Mouse (Mus musculus): Measurements from ENCODE around the gene Lrrc10b. TPM values are rescaled to one million over a fixed set of nuclear protein-coding genes. Genes with fewer than 3 reads are reported as not detected.
A peak's percentile ranks its signal among the peaks of the same experiment; 100 is the strongest.

Gene Lrrc10b
- polyA plus RNA-seq, 1 experiment from 2014 or later: 0.06 TPM

DNA sequence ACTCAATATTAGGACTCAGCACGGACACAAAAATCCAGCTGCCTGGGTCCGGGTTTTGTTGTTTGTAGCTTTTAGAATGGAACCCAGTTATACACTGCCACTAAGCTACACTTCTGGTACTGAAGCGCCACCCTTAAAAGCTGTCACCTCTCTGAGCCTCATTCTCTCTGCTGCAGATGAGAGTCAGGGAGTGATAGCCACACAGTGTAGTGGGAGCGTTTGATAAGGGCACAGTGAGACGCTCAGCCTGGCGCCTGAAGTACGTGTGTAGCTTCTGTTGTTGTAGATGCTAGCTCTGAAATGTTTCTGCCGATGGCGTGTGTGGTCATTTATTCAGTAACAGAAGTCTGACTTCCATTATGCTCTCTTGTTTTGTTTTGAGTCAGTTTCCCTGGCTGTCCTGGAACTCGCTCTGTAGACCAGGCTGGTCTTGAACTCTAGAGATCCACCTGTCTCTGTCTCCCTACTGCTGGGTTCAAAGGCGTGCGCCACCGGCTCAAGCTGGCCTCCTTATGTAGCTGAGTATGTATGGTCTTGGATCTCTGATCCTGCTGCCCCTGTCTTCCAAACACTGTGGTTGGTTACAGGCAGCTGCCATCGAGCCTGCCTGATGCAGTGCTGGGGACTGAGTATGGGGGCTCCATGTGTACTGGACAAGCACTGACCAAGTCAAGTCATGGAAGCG, 12.4 kb downstream of the Lrrc10b start:
- H3K4me2 ChIP-seq: peak overlapping the region; percentile 43
- ATAC-seq (ENCODE audit: low read depth) (peak; percentile 98), DNase-seq (peak; percentile 65)
- peaks cover 33% of the 10 kb centered on the region for H3K4me1 ChIP-seq (replicated peaks)
- peak overlapping the region; percentile 33; the same call in 1 of the 2 replicates for H3K9ac ChIP-seq
- peak overlapping the region; percentile 80 for H3K27ac ChIP-seq
- H3K4me3 ChIP-seq (replicated peaks): no peak overlapping the region
- no peaks in the 10 kb centered on the region for H3K9me3 ChIP-seq (replicated peaks)
- WGBS (ENCODE audit: insufficient replicate concordance): 46% methylated on average over 15 of the region's 15 CpGs
- 0 out of 2 replicates have a peak, but pooled peaks cover 4% of the 10 kb centered on the region for H3K27me3 ChIP-seq
- H3K36me3 ChIP-seq: no peaks in the 10 kb centered on the region

DNA sequence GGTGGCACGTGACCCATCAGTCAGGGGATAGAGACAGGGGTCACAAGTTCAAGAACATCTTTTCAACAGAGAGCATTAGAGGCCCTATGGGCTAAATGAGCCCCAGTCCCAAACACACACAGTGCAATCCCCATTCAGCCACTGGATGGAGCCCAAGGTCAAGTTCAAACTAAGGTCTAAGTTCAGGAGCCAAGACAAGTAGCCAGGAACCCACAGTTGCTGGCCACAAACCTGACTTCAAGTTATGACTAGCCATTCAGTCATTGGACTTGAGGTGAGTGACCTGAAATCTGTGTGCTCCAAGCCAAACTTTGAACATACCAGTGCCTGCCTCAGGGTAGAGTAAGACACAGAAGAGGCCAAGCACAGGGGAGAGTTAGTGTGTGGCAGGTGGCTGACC, 19.8 kb downstream of the Lrrc10b start:
- no peak overlapping the region for H3K27ac ChIP-seq
- ATAC-seq (ENCODE audit: low read depth) (no peak), DNase-seq (no peak)
- H3K4me3 ChIP-seq (replicated peaks): no peak overlapping the region
- WGBS (ENCODE audit: insufficient replicate concordance): 26% methylated on average over 1 of the region's 1 CpGs
- H3K4me2 ChIP-seq: no peak overlapping the region
- H3K9ac ChIP-seq: no peak overlapping the region
- H3K27me3 ChIP-seq: peaks cover 7% of the 10 kb centered on the region; the same call in 1 of the 2 replicates
- H3K9me3 ChIP-seq (replicated peaks): no peaks in the 10 kb centered on the region
- no peaks in the 10 kb centered on the region for H3K36me3 ChIP-seq
- H3K4me1 ChIP-seq (replicated peaks): peaks cover 15% of the 10 kb centered on the region

DNA sequence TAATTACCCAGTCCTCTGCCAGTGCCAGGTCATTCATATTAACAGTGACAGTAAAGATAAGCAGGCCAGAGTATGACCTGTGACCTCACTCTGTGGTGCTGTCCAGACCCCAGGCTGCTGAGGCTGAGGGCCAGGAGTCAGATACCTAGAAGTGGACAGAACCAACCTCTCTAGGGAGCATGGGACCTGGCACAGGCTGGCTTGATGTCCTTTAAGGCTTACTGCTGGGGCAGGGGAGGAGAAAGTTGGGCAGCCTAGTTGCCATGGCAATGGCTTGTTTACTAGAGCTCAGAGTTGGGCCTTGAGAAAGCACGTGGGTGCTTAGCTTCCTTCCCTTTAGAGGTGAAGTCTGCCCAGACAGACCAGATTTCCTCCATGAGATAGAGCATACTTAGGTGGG, 20.5 kb downstream of the Lrrc10b start:
- ATAC-seq (ENCODE audit: low read depth) (no peak), DNase-seq (no peak)
- H3K27me3 ChIP-seq: peaks cover 11% of the 10 kb centered on the region; the same call in 1 of the 2 replicates
- no peak overlapping the region for H3K4me2 ChIP-seq
- no peak overlapping the region for H3K27ac ChIP-seq
- H3K4me3 ChIP-seq (replicated peaks): no peak overlapping the region
- H3K9me3 ChIP-seq (replicated peaks): no peaks in the 10 kb centered on the region
- WGBS (ENCODE audit: insufficient replicate concordance): 8% methylated on average over 1 of the region's 1 CpGs
- peaks cover 23% of the 10 kb centered on the region for H3K4me1 ChIP-seq (replicated peaks)
- H3K36me3 ChIP-seq: no peaks in the 10 kb centered on the region
- H3K9ac ChIP-seq: no peak overlapping the region

DNA sequence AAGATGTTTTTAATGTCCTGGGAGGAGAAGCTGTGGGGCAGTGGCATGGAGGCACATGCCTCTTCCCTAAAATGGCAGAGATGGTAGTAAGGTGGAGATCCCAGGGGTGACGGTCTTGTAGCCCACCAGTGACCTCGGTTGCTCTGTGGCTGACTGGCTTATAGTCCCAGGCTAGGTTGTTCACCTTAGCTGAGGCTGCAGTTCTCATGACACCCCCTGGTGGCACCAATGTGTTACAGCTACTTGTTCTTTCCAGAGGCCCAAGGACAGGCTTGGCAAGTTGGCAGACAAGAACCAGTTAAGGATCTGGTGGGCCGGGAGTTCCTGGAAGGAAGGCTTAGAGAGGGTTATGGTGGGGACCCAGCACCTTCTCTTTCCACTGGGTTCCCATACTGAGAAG, 21.4 kb downstream of the Lrrc10b start:
- Histone ChIP-seq H3K4me1 (replicated peaks) (peaks cover 31% of the 10 kb centered on the region), H3K4me2 (no peak overlapping the region), H3K9me3 (replicated peaks) (no peaks in the 10 kb centered on the region), H3K27me3 (peaks cover 11% of the 10 kb centered on the region; the same call in 1 of the 2 replicates), H3K36me3 (no peaks in the 10 kb centered on the region), H3K4me3 (replicated peaks) (no peak overlapping the region), H3K9ac (no peak overlapping the region), H3K27ac (no peak overlapping the region)
- DNase-seq (peak; percentile 48), ATAC-seq (ENCODE audit: low read depth) (no peak)
- WGBS (ENCODE audit: insufficient replicate concordance): 24% methylated on average over 3 of the region's 3 CpGs

DNA sequence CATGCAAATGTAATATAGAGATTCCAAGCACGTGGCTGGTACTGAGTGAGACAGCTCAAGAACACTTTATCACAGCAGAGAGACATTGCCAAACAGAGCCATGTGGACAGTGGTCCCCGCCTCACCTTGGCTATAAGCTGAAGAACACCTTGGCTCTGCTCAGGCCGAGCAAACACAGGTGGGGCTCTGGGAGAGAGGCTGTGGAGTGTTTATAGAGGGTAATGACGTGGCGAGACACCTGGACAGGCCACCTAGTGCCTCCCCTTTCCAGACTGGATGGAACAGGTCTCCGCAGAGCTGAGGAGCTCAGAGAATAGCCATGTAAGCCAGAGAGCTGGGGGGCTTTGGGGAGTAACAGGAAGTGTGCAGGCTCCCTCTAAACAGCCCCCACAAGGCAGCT, 22.3 kb downstream of the Lrrc10b start:
- Histone ChIP-seq H3K27ac (no peak overlapping the region), H3K4me1 (replicated peaks) (peaks cover 35% of the 10 kb centered on the region), H3K36me3 (no peaks in the 10 kb centered on the region), H3K27me3 (peaks cover 14% of the 10 kb centered on the region; the same call in 1 of the 2 replicates), H3K4me3 (replicated peaks) (no peak overlapping the region), H3K4me2 (no peak overlapping the region), H3K9me3 (replicated peaks) (no peaks in the 10 kb centered on the region), H3K9ac (no peak overlapping the region)
- DNase-seq (no peak), ATAC-seq (ENCODE audit: low read depth) (no peak)
- WGBS (ENCODE audit: insufficient replicate concordance): 57% methylated on average over 6 of the region's 6 CpGs

DNA sequence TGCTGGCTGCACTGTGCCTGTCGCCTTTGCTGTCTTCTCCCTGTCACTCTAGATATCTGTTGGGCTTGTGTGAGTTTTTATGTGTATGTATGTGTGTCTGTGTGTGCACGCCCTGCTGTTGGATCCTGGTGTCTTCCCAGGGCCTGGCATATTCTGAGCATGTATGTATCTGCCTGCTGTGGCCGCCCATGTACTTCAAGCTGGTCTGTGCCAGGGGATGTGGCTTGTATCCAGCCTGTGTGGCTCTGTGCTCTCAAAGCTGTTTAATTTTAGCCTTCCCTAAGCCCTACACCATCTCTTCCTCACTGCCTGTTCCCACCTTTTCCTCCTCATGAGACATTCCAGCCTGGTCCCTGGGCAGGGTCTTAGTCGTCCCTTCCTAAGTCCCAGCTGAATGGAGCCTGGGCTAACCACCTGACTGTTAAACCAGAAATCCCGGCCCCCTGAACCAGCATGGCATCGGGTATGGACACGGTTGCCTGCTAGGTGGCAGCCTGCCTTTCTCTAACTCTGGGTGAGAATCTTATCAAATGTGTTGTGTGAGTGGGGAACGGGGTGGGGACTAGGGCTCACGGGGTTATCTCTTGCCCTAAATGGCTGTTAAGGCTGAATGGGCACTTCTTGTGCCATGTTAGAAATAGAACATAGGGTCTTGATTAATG, 23.3 kb downstream of the Lrrc10b start:
- H3K4me1 ChIP-seq (replicated peaks): peaks cover 35% of the 10 kb centered on the region
- H3K4me3 ChIP-seq (replicated peaks): no peak overlapping the region
- H3K36me3 ChIP-seq: no peaks in the 10 kb centered on the region
- peaks cover 13% of the 10 kb centered on the region; the same call in 1 of the 2 replicates for H3K27me3 ChIP-seq
- H3K4me2 ChIP-seq: no peak overlapping the region
- H3K9me3 ChIP-seq (replicated peaks): no peaks in the 10 kb centered on the region
- ATAC-seq (ENCODE audit: low read depth): no peak
- H3K9ac ChIP-seq: no peak overlapping the region
- WGBS (ENCODE audit: insufficient replicate concordance): 43% methylated on average over 9 of the region's 9 CpGs
- no peak for DNase-seq
- H3K27ac ChIP-seq: no peak overlapping the region

DNA sequence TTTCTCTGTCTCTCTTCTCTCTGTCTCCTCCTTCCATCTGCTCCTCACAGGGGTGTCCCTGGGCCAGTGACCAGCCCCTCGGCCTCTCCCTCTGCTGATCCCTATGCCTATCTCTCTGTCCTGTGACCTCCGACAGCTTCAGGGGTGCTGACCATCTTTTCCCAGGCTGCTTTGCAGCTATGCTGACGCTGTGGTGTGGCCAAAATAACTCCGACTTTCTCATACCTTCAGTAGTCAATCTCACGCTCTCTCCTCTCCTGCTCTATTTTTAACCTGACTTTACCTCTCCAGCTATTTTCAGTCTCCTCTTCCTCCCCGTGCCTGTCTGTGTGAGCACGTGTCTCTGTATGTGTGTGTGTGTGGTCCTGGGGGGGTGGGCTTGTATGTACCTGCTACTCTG, 24.0 kb downstream of the Lrrc10b start:
- Histone ChIP-seq H3K27ac (no peak overlapping the region), H3K4me1 (replicated peaks) (peaks cover 35% of the 10 kb centered on the region), H3K9ac (no peak overlapping the region), H3K27me3 (peaks cover 10% of the 10 kb centered on the region; the same call in 1 of the 2 replicates), H3K36me3 (no peaks in the 10 kb centered on the region), H3K4me2 (no peak overlapping the region), H3K9me3 (replicated peaks) (no peaks in the 10 kb centered on the region), H3K4me3 (replicated peaks) (no peak overlapping the region)
- ATAC-seq (ENCODE audit: low read depth) (no peak), DNase-seq (no peak)
- 56% methylated on average over 7 of the region's 7 CpGs for WGBS (ENCODE audit: insufficient replicate concordance)

DNA sequence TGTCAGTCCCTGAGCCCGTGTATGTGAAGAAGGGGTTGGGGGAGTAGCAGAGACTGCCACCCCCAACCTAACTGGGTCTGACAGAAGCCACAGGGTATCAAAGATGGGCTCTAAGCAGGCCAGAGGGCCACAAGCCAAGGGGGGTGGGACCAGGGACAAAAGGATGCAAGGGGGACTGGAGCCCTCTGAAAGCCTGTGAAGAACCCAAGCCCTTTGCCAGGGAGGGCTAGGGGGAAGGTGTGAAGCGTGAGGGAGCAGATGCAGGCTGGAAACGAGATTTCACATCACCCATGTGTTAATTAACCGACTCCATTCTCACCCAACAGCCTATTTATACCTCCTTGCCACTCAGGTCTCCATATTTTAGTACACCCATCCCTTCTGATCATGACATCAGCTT, 25.4 kb downstream of the Lrrc10b start:
- H3K4me3 ChIP-seq (replicated peaks): no peak overlapping the region
- peaks cover 35% of the 10 kb centered on the region for H3K4me1 ChIP-seq (replicated peaks)
- 0 out of 2 replicates have a peak overlapping the region, but pooled peaks have one; percentile 31 for H3K9ac ChIP-seq
- no peak for DNase-seq
- H3K36me3 ChIP-seq: no peaks in the 10 kb centered on the region
- ATAC-seq (ENCODE audit: low read depth): 0 out of 2 replicates have a peak, but pooled peaks have one; percentile 5
- no peaks in the 10 kb centered on the region for H3K9me3 ChIP-seq (replicated peaks)
- peak overlapping the region; percentile 22; the same call in 1 of the 2 replicates for H3K4me2 ChIP-seq
- peak overlapping the region; percentile 29; the same call in 1 of the 2 replicates for H3K27ac ChIP-seq
- peaks cover 11% of the 10 kb centered on the region; the same call in 1 of the 2 replicates for H3K27me3 ChIP-seq
- 41% methylated on average over 4 of the region's 4 CpGs for WGBS (ENCODE audit: insufficient replicate concordance)

DNA sequence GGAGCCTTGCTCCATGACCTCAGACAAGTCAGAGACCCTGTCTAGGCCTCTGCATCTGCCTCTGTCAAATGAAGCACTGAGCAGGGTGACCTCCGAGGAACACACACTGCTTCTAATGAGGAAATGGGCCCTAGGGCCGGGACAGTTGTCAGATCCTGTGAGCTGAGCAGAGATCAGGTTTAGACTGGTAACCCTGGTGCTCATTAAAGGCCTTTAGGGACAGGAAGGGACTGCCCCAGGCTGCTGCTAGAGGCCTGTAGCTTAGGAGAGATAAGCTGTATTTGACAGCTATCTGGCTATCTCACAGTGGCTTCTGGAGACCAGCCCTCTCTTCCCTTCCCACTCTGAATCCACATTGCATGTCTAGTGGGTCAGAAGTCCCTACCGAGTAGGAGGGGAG, 25.9 kb downstream of the Lrrc10b start:
- DNase-seq (peak; percentile 27), ATAC-seq (ENCODE audit: low read depth) (peak; percentile 82)
- Histone ChIP-seq H3K4me2 (peak overlapping the region; percentile 22), H3K27me3 (peaks cover 15% of the 10 kb centered on the region), H3K4me3 (replicated peaks) (no peak overlapping the region), H3K9ac (peak overlapping the region; percentile 31; the same call in 1 of the 2 replicates), H3K4me1 (replicated peaks) (peaks cover 35% of the 10 kb centered on the region), H3K9me3 (replicated peaks) (no peaks in the 10 kb centered on the region), H3K27ac (0 out of 2 replicates have a peak overlapping the region, but pooled peaks have one; percentile 29), H3K36me3 (no peaks in the 10 kb centered on the region)
- 10% methylated on average over 3 of the region's 3 CpGs for WGBS (ENCODE audit: insufficient replicate concordance)

DNA sequence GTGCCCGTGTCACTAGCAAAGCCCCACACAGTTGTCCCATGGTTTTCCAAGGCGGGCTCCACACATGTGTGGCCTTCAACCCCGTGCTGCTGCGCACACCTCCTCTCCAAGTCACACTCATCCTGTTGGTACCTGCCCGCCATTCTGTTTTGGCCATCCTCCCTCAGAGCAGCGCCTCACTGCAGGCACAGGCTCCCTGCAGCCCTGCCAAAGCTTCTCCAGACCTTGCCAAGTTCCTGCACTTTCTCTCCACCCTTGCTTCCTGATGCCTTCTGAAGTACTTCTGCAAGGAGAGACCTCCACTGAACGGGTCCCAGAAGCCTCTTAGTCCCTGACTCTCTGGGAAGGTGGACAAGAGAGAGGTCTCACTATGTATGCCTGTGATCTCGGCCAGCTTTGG, 27.9 kb downstream of the Lrrc10b start:
- 62% methylated on average over 8 of the region's 8 CpGs for WGBS (ENCODE audit: insufficient replicate concordance)
- Histone ChIP-seq H3K9ac (no peak overlapping the region), H3K9me3 (replicated peaks) (no peaks in the 10 kb centered on the region), H3K4me3 (replicated peaks) (no peak overlapping the region), H3K4me1 (replicated peaks) (peaks cover 27% of the 10 kb centered on the region), H3K36me3 (no peaks in the 10 kb centered on the region), H3K4me2 (no peak overlapping the region), H3K27ac (no peak overlapping the region), H3K27me3 (peaks cover 24% of the 10 kb centered on the region)
- DNase-seq: no peak
- ATAC-seq (ENCODE audit: low read depth): no peak

DNA sequence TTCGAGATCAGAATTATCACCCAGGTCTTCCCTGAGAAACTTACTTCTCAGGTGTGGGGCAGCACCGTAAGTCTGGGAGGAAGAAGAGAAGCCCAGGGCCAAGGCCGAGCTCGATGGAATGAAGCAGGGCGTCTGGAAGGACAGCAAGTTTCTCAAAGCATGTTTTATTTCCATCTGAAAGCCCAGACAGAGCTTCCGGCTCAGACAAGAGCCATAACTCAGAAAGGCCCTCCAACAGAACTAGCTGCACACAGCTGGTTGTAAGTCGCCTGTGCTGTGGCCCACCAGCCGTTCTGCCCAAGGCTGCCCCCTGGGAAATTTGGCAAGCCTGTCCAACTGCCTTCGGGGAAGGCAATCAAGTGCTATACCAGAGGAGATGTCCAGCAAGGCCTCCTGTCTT, 29.8 kb downstream of the Lrrc10b start:
- Histone ChIP-seq H3K4me3 (replicated peaks) (no peak overlapping the region), H3K27ac (no peak overlapping the region), H3K4me2 (no peak overlapping the region), H3K4me1 (replicated peaks) (peaks cover 20% of the 10 kb centered on the region), H3K9me3 (replicated peaks) (no peaks in the 10 kb centered on the region), H3K36me3 (no peaks in the 10 kb centered on the region), H3K27me3 (peaks cover 43% of the 10 kb centered on the region), H3K9ac (no peak overlapping the region)
- WGBS (ENCODE audit: insufficient replicate concordance): 70% methylated on average over 9 of the region's 9 CpGs
- DNase-seq (no peak), ATAC-seq (ENCODE audit: low read depth) (no peak)

Data from liver, embryonic 13.5 days (tissue).